Mouse (Mus musculus): ENCODE measurements around the gene Gna14.
A peak's percentile ranks its signal among the peaks of the same experiment; 100 is the strongest.

Gna14 gene

DNA sequence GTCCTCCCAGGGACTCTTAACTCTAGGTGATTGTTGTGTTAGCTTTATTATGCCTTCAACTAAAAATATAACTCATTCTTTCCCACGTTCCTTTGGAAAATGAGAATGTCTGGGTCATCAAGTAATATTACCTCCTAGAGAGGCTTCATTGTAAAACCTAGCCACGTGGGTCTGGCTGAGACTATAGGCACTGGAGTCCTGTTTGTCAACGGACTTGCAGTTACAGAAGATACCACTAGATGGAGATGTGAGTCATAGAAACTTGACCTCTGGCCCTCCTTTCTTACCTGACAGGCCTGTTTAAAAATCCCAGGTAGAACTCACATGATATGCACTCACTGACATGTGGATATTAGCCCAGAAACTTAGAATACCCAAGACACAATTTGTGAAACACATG, 149.8 kb downstream of the Gna14 start:
- DNase-seq (ENCODE audit: low read depth in 1 of 2, low spot score in 2 of 2) = no peak

DNA sequence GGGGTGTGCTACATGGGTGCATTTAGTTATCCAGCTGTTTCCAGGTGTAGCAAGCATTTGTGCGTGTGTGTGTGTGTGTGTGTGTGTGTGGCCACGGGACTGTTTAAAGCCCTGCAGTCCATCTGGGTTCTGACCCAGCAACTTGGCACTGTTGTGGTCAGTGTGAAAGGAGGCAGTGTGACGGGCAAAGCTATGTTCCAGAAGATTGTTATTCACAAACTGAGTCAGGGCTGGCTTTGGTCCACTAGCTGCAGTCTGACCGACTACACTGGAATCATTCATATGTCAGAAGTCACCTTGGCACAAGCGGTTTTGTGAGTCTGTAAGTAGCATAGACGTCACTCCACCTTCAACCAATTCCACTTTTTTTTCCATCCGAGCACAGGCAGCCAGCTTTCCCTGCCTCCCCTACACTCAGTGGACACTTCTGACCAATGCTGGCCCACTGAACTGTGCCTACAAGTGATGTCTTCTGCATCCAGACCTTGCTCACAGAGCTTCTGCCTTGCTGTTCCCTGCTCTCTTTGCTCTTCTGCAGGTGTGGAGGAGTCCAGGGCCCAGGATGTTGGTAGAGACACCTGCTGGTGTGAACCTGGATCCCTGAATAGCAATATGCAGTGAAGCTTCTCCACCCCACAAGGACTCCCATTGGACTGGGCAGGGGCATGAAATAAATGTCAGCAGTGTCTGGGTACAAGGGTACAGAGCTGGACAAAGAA, 157.9 kb downstream of the Gna14 start:
- DNase-seq (ENCODE audit: low read depth in 1 of 2, low spot score in 2 of 2) = no peak

DNA sequence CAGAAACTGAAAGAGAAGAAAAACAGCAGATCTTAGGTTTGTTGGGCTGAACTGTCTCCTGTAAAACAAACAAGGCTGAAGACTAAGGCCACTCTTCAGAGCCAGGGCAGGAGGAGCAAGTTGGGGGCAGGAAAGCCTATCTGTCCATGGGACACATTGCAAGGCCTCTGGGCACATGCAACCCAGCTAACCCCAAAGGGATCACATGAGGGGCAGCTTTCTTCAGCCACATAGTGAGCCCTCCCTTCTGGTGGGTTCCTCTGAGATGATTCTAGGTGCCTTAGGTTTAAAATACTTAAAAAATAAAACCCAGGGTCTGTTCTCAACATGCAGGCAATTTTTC, 158.4 kb downstream of the Gna14 start:
- no peak for DNase-seq (ENCODE audit: low read depth in 1 of 2, low spot score in 2 of 2)

DNA sequence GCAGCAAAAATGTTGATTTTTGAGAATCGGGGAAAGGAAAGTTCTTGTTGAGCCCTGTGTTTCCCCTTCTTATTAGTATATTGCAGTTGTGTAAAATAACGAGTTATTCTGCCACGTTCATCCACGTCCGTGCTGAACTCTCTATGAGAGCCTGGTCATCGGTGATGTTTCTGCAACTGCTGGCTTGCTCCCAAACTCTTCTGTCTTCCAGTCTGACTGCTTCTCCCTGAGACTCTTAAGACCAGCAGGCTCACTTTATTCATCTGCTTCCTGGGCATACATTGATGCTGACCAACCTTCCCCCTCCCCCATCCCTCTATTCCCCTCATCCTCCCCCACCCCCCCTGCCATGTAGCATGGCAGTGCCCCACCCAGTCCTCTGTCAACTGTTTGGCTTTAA, 161.7 kb downstream of the Gna14 start:
- DNase-seq (ENCODE audit: low read depth in 1 of 2, low spot score in 2 of 2) = no peak

GRCm38 (mm10) chr19:16598653-16599297, 163.2 kb downstream of the Gna14 start:
- no peak for DNase-seq (ENCODE audit: low read depth in 1 of 2, low spot score in 2 of 2)

DNA sequence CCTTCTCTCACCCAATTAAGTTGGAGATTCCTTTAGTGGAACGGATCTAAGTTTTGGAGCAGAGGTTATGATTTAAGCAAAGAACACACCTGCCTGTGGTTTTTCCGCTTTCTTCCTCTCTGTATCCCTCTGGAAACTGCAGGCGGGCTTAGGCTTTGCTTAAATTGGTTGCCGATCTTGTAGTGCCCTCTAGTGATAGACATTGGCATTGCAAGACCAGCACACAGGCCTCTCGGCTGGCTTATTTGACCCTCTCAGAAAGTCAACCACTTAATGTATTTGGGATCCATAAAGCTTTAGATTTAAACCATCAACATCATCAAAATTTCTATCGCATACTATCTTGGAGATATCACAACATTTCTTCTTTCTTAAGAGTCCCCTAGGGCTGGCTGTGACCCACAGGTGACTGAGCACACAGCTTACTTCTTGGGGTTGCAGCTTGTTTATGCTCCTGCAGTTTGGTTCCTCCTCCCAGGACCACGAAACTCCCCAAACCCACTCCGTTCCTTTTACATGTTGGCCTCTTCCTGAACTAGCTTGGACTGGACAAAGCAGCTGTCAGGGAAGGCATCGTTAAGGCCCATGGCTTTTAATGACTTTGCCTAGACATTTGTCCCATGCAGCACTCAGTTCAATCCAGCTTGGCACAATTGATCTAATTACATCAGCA, 163.9 kb downstream of the Gna14 start:
- peak; percentile 9 to 27 for DNase-seq (ENCODE audit: low read depth in 1 of 2, low spot score in 2 of 2)

- DNase-seq (ENCODE audit: low read depth in 1 of 2, low spot score in 2 of 2) = no peak
These were observed 166.5 kb downstream of the Gna14 start for GRCm38 (mm10) chr19:16602026-16602425.

DNA sequence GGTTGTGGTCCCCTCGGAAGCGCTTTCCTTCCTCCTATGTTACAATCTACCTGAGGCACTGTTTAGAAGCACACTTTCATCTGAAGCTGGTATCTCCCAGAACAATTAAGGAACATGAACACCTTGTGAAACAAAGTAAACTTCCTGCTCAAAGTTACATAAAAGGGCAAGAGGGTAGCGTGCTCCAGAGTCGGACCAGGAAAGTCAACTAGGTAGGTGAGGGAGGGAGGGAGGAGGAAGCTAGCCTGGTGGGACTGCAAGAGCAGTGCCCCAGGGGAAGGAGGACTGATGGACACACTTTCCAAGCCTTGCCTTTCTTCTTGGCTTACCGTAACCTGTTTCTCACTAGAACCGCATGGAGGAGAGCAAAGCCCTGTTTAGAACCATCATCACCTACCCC, 172.1 kb downstream of the Gna14 start:
- no peak for DNase-seq (ENCODE audit: low read depth in 1 of 2, low spot score in 2 of 2)

GRCm38 (mm10) chr19:16623154-16623553, 187.6 kb downstream of the Gna14 start:
- no peak for DNase-seq (ENCODE audit: low read depth in 1 of 2, low spot score in 2 of 2)

DNA sequence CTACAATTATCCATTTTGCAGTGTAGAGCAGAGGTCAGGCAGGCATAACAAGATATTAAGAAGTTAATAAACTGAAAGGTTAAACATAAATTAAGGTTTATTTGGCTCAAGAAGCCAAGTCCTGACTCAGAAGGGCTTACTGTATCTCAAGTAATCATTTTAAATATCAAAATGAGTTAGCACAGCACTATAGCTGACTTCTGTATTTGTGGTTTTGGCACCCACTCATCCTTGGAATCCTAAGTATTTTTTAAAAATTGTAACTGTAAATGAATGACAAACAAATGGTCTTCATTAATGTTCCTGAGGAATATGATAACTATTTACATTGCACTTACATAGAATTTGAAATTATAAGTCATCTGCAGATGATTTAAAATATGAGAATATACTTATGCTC, 189.4 kb downstream of the Gna14 start:
- no peak for DNase-seq (ENCODE audit: low read depth in 1 of 2, low spot score in 2 of 2)

- no peak for DNase-seq (ENCODE audit: low read depth in 1 of 2, low spot score in 2 of 2)
These were observed 190.2 kb downstream of the Gna14 start for GRCm38 (mm10) chr19:16625610-16626395.
